Mouse (Mus musculus) layer of hippocampus, adult 9-11 months (tissue): ENCODE data around the gene Gm11172.

ENCODE experiments used
- DNase-seq: peaks from one replicate; pipeline ENCODE4 v3.0.0; 2022

Gm11172 gene

GRCm38 (mm10) chr16:10812865-10813371, at the start of gene Gm11172:
Gene Gm11172 (plus strand): TSS chr16:10812915.
- DNase-seq, result no peak

- no peak for DNase-seq
These were observed 49.0 kb upstream of the Gm11172 start for GRCm38 (mm10) chr16:10763540-10764264.

GRCm38 (mm10) chr16:10764323-10764722, 48.4 kb upstream of the Gm11172 start:
- DNase-seq, result no peak

GRCm38 (mm10) chr16:10767158-10767557, 45.6 kb upstream of the Gm11172 start:
- peak; percentile 42 for DNase-seq

- DNase-seq, result no peak
These were observed 43.9 kb upstream of the Gm11172 start for GRCm38 (mm10) chr16:10768821-10769220.

GRCm38 (mm10) chr16:10769661-10770060, 43.1 kb upstream of the Gm11172 start:
- DNase-seq, result no peak

- DNase-seq, result no peak
These were observed 42.0 kb upstream of the Gm11172 start for GRCm38 (mm10) chr16:10770531-10771325.

- no peak for DNase-seq
These were observed 40.8 kb upstream of the Gm11172 start for GRCm38 (mm10) chr16:10771769-10772510.

GRCm38 (mm10) chr16:10773543-10773942, 39.2 kb upstream of the Gm11172 start:
- no peak for DNase-seq

GRCm38 (mm10) chr16:10774726-10775125, 38.0 kb upstream of the Gm11172 start:
- no peak for DNase-seq

GRCm38 (mm10) chr16:10776322-10776721, 36.4 kb upstream of the Gm11172 start:
- DNase-seq, result no peak

GRCm38 (mm10) chr16:10777579-10778160, 35.0 kb upstream of the Gm11172 start:
- DNase-seq, result no peak

- no peak for DNase-seq
These were observed 32.0 kb upstream of the Gm11172 start for GRCm38 (mm10) chr16:10780631-10781120.

GRCm38 (mm10) chr16:10781862-10782371, 30.8 kb upstream of the Gm11172 start:
- DNase-seq, result no peak

GRCm38 (mm10) chr16:10782377-10783151, 30.2 kb upstream of the Gm11172 start:
- no peak for DNase-seq

GRCm38 (mm10) chr16:10783152-10783434, 29.6 kb upstream of the Gm11172 start:
- no peak for DNase-seq

GRCm38 (mm10) chr16:10783451-10783850, 29.3 kb upstream of the Gm11172 start:
- no peak for DNase-seq

GRCm38 (mm10) chr16:10783883-10784792, 28.6 kb upstream of the Gm11172 start:
- DNase-seq, result no peak

GRCm38 (mm10) chr16:10784793-10785370, 27.8 kb upstream of the Gm11172 start:
- peak; percentile 80 for DNase-seq
